Mouse (Mus musculus): Measurements from ENCODE around the gene Srsf1. TPM values are rescaled to one million over a fixed set of nuclear protein-coding genes. Genes with fewer than 3 reads are reported as not detected.

Srsf1 gene
- polyA plus RNA-seq (2015; fragmentation: Nextera tagmentation; extraction: Ambion mirVana), result 76.3 and 87.9 TPM in 2 replicates

GRCm38 (mm10) chr11:88046944-88047794, at the start of gene Srsf1:
Srsf1 (plus strand) TSS chr11:88047373.

GRCm38 (mm10) chr11:88067586-88068410, 20.6 kb downstream of the Srsf1 start, which contains the start of gene Vezf1:
Vezf1 (plus strand) TSS chr11:88068279.

GRCm38 (mm10) chr11:88098021-88098729, 51.0 kb downstream of the Srsf1 start, which contains the start of gene Cuedc1:
Cuedc1 (plus strand) TSS chr11:88098058.

Other genes starting within 250 kb of the Srsf1 start
- 0.05 TPM in 1 of 2 replicates, not detected in the other for gene Lpo, start 219.1 kb upstream of the Srsf1 start, polyA plus RNA-seq (2015; fragmentation: Nextera tagmentation; extraction: Ambion mirVana)
- 4.5 and 4.7 TPM in 2 replicates for gene Mks1, start 194.2 kb upstream of the Srsf1 start, polyA plus RNA-seq (2015; fragmentation: Nextera tagmentation; extraction: Ambion mirVana)
- gene Epx, start 171.8 kb upstream of the Srsf1 start, polyA plus RNA-seq (2015; fragmentation: Nextera tagmentation; extraction: Ambion mirVana), result 0.33 and 0.65 TPM in 2 replicates
- gene Olfr462, start 155.1 kb upstream of the Srsf1 start, polyA plus RNA-seq (2015; fragmentation: Nextera tagmentation; extraction: Ambion mirVana), result not detected in 2 replicates
- not detected in 2 replicates for gene Olfr463, start 150.0 kb upstream of the Srsf1 start, polyA plus RNA-seq (2015; fragmentation: Nextera tagmentation; extraction: Ambion mirVana)
- not detected in 2 replicates for gene Olfr464, start 126.4 kb upstream of the Srsf1 start, polyA plus RNA-seq (2015; fragmentation: Nextera tagmentation; extraction: Ambion mirVana)
- gene Dynll2, start 59.8 kb upstream of the Srsf1 start, polyA plus RNA-seq (2015; fragmentation: Nextera tagmentation; extraction: Ambion mirVana), result 16.7 and 21.4 TPM in 2 replicates
- gene Vezf1, start 20.9 kb downstream of the Srsf1 start, polyA plus RNA-seq (2015; fragmentation: Nextera tagmentation; extraction: Ambion mirVana), result 18.0 and 18.6 TPM in 2 replicates
- 20.6 and 21.2 TPM in 2 replicates for gene Cuedc1, start 50.7 kb downstream of the Srsf1 start, polyA plus RNA-seq (2015; fragmentation: Nextera tagmentation; extraction: Ambion mirVana)
- gene Mrps23, start 157.0 kb downstream of the Srsf1 start, polyA plus RNA-seq (2015; fragmentation: Nextera tagmentation; extraction: Ambion mirVana), result 75.1 and 84.3 TPM in 2 replicates
- not detected in 2 replicates for gene Ccdc182, start 246.7 kb downstream of the Srsf1 start, polyA plus RNA-seq (2015; fragmentation: Nextera tagmentation; extraction: Ambion mirVana)

Measured in skeletal muscle tissue, postnatal 0 days (tissue).